Mouse (Mus musculus) c-Kit-positive CD71-positive TER-119-negative erythroid progenitor cells, embryonic 14.5 days (primary cell): ENCODE results near the gene B9d2.
"Not testable (repeated sequence)": the region's sequence is repeated elsewhere in the genome, so short reads cannot be mapped to it uniquely, and the experiment has no call there.

ENCODE experiments used
- DNase-seq: peaks from one replicate; pipeline ENCODE4 v3.0.0-alpha.2; 2013; ENCODE audit warnings: low read depth

The B9d2 gene

GRCm38 (mm10) chr7:25704716-25705364, 24.3 kb downstream of the B9d2 start:
- no peak for DNase-seq

- no peak for DNase-seq
These were observed 25.2 kb downstream of the B9d2 start for GRCm38 (mm10) chr7:25705801-25706251.

GRCm38 (mm10) chr7:25706578-25707170, 26.1 kb downstream of the B9d2 start:
- no peak for DNase-seq

GRCm38 (mm10) chr7:25707581-25708292, 27.2 kb downstream of the B9d2 start:
- no peak for DNase-seq

- no peak for DNase-seq
These were observed 29.4 kb downstream of the B9d2 start for GRCm38 (mm10) chr7:25709961-25710360.

GRCm38 (mm10) chr7:25710519-25711130, 30.0 kb downstream of the B9d2 start:
- no peak for DNase-seq

GRCm38 (mm10) chr7:25711165-25711564, 30.6 kb downstream of the B9d2 start:
- no peak for DNase-seq

GRCm38 (mm10) chr7:25711731-25712197, 31.2 kb downstream of the B9d2 start:
- DNase-seq: no peak

GRCm38 (mm10) chr7:25712801-25713200, 32.2 kb downstream of the B9d2 start:
- no peak for DNase-seq

- no peak for DNase-seq
These were observed 34.0 kb downstream of the B9d2 start for GRCm38 (mm10) chr7:25714581-25714980.

GRCm38 (mm10) chr7:25715731-25716271, 35.2 kb downstream of the B9d2 start:
- DNase-seq: no peak

- no peak for DNase-seq
These were observed 36.9 kb downstream of the B9d2 start for GRCm38 (mm10) chr7:25717478-25717877.

GRCm38 (mm10) chr7:25718788-25719417, 38.3 kb downstream of the B9d2 start, which contains the start of gene Ccdc97:
TSS of gene Ccdc97 (minus strand) at chr7:25719088.
- peak; percentile 96 for DNase-seq

- DNase-seq: peak; percentile 60
These were observed 39.4 kb downstream of the B9d2 start for GRCm38 (mm10) chr7:25719761-25720610.

GRCm38 (mm10) chr7:25720760-25721159, 40.2 kb downstream of the B9d2 start:
- DNase-seq: no peak

- not testable (repeated sequence) for DNase-seq
These were observed 41.2 kb downstream of the B9d2 start for GRCm38 (mm10) chr7:25721776-25722175.

GRCm38 (mm10) chr7:25725886-25726285, 45.3 kb downstream of the B9d2 start:
- no peak for DNase-seq

GRCm38 (mm10) chr7:25727800-25728199, 47.2 kb downstream of the B9d2 start:
- DNase-seq: no peak

GRCm38 (mm10) chr7:25729396-25729795, 48.8 kb downstream of the B9d2 start:
- DNase-seq: no peak

GRCm38 (mm10) chr7:25729862-25730261, 49.3 kb downstream of the B9d2 start:
- DNase-seq: no peak
